Mouse (Mus musculus) liver, embryonic 15.5 days (tissue): ENCODE measurements at regions not wholly inside any gene's neighbourhood (a gene's known extent, or its start where the extent isn't known, plus 50 kb on each side); places are given as distances from the start of the nearest gene placed in this dataset.

Experiments used
- ATAC-seq: fragments of 200-750 bp; cut with Nextera tagmentation; 2 replicates; pipeline ENCODE4 v1.8.0; 2017; ENCODE audit warnings: moderate number of reproducible peaks, mild to moderate bottlenecking, moderate library complexity; ENCODE audit not compliant: insufficient read depth
- H3K27ac ChIP-seq: fragments of 300-500 bp; sonication (generic); replicated peaks from 2 replicates; pipeline ENCODE4 v1.5.1; 2015; ENCODE audit warnings: mild to moderate bottlenecking, inconsistent platforms
- H3K27me3 ChIP-seq: fragments of 300-500 bp; sonication (generic); 2 replicates; pipeline ENCODE4 v1.6.1; 2015; ENCODE audit warnings: mild to moderate bottlenecking, inconsistent platforms
- H3K36me3 ChIP-seq: fragments of 300-500 bp; sonication (generic); replicated peaks from 2 replicates; pipeline ENCODE4 v1.6.1; 2015; ENCODE audit warnings: moderate library complexity, mild to moderate bottlenecking, inconsistent platforms
- H3K4me1 ChIP-seq: fragments of 300-500 bp; sonication (generic); replicated peaks from 2 replicates; pipeline ENCODE4 v1.6.1; 2015; ENCODE audit warnings: inconsistent platforms
- H3K4me2 ChIP-seq: fragments of 300-500 bp; sonication (generic); 2 replicates; pipeline ENCODE4 v1.6.1; 2015; ENCODE audit warnings: moderate library complexity, mild to moderate bottlenecking, inconsistent platforms
- H3K4me3 ChIP-seq: fragments of 300-500 bp; sonication (generic); replicated peaks from 2 replicates; pipeline ENCODE4 v1.5.1; 2015; ENCODE audit warnings: mild to moderate bottlenecking, inconsistent platforms
- H3K9ac ChIP-seq: fragments of 300-500 bp; sonication (generic); 2 replicates; pipeline ENCODE4 v1.6.1; 2015; ENCODE audit warnings: moderate library complexity, mild to moderate bottlenecking, inconsistent platforms
- H3K9me3 ChIP-seq: fragments of 300-500 bp; sonication (generic); replicated peaks from 2 replicates; pipeline ENCODE4 v1.6.1; 2016; ENCODE audit warnings: inconsistent platforms
- WGBS: fragments of 180-500 bp; shearing (Covaris S2); methylation state at CpG from one replicate; pipeline ENCODE4 v1.1.7; 2015; ENCODE audit warnings: mixed read lengths; ENCODE audit not compliant: insufficient replicate concordance; 5-methylcytosine and 5-hydroxymethylcytosine counted together

GRCm38 (mm10) chr12:27479601-27480001 is 137.2 kb upstream of the Sox11 start:
- H3K9ac ChIP-seq, result no peak overlapping the region
- no peaks in the 10 kb centered on the region for H3K27me3 ChIP-seq
- no peak overlapping the region for H3K4me2 ChIP-seq
- no peaks in the 10 kb centered on the region for H3K36me3 ChIP-seq
- no peaks in the 10 kb centered on the region for H3K4me1 ChIP-seq
- H3K9me3 ChIP-seq, result no peaks in the 10 kb centered on the region
- 79% methylated on average over 7 of the region's 7 CpGs for WGBS
- H3K4me3 ChIP-seq, result no peak overlapping the region
- ATAC-seq, result no peak
- H3K27ac ChIP-seq, result no peak overlapping the region

GRCm38 (mm10) chr12:27474631-27475030 is 132.3 kb upstream of the Sox11 start:
- WGBS, result 54% methylated on average over 4 of the region's 4 CpGs
- H3K9me3 ChIP-seq, result no peaks in the 10 kb centered on the region
- H3K4me3 ChIP-seq, result no peak overlapping the region
- H3K36me3 ChIP-seq, result no peaks in the 10 kb centered on the region
- H3K27ac ChIP-seq, result no peak overlapping the region
- no peak overlapping the region for H3K4me2 ChIP-seq
- H3K27me3 ChIP-seq, result no peaks in the 10 kb centered on the region
- no peak for ATAC-seq
- no peaks in the 10 kb centered on the region for H3K4me1 ChIP-seq
- H3K9ac ChIP-seq, result no peak overlapping the region

GRCm38 (mm10) chr12:27471557-27471956 is 129.2 kb upstream of the Sox11 start:
- 38% methylated on average over 5 of the region's 5 CpGs for WGBS
- Histone ChIP-seq H3K4me1 (no peaks in the 10 kb centered on the region), H3K9ac (no peak overlapping the region), H3K27ac (no peak overlapping the region), H3K9me3 (no peaks in the 10 kb centered on the region), H3K4me3 (no peak overlapping the region), H3K36me3 (no peaks in the 10 kb centered on the region), H3K27me3 (no peaks in the 10 kb centered on the region), H3K4me2 (no peak overlapping the region)
- ATAC-seq, result no peak

GRCm38 (mm10) chr12:27470346-27470745 is 128.0 kb upstream of the Sox11 start:
- Histone ChIP-seq H3K9me3 (no peaks in the 10 kb centered on the region), H3K36me3 (no peaks in the 10 kb centered on the region), H3K27ac (no peak overlapping the region), H3K9ac (no peak overlapping the region), H3K4me3 (no peak overlapping the region), H3K4me2 (no peak overlapping the region), H3K4me1 (no peaks in the 10 kb centered on the region), H3K27me3 (no peaks in the 10 kb centered on the region)
- ATAC-seq, result no peak

- no peak overlapping the region for H3K4me2 ChIP-seq
- no peak overlapping the region for H3K4me3 ChIP-seq
- 59% methylated on average over 1 of the region's 1 CpGs for WGBS
- no peaks in the 10 kb centered on the region for H3K4me1 ChIP-seq
- no peaks in the 10 kb centered on the region for H3K9me3 ChIP-seq
- no peak overlapping the region for H3K27ac ChIP-seq
- ATAC-seq, result no peak
- no peaks in the 10 kb centered on the region for H3K36me3 ChIP-seq
- no peak overlapping the region for H3K9ac ChIP-seq
- H3K27me3 ChIP-seq, result no peaks in the 10 kb centered on the region
These were observed 126.4 kb upstream of the Sox11 start for GRCm38 (mm10) chr12:27468782-27469181.

GRCm38 (mm10) chr12:27468141-27468540 is 125.8 kb upstream of the Sox11 start:
- 66% methylated on average over 3 of the region's 3 CpGs for WGBS
- no peak overlapping the region for H3K27ac ChIP-seq

GRCm38 (mm10) chr12:27465499-27466150 is 123.3 kb upstream of the Sox11 start:
- Histone ChIP-seq H3K27ac (no peak overlapping the region), H3K9me3 (no peaks in the 10 kb centered on the region), H3K27me3 (no peaks in the 10 kb centered on the region), H3K9ac (no peak overlapping the region), H3K4me1 (no peaks in the 10 kb centered on the region), H3K4me3 (no peak overlapping the region), H3K36me3 (no peaks in the 10 kb centered on the region), H3K4me2 (no peak overlapping the region)
- no peak for ATAC-seq
- WGBS, result 52% methylated on average over 3 of the region's 3 CpGs

More at GRCm38 (mm10) chr12:27468141-27468540, 125.8 kb upstream of the Sox11 start:
- H3K36me3 ChIP-seq, result no peaks in the 10 kb centered on the region
- no peak overlapping the region for H3K4me2 ChIP-seq
- H3K9ac ChIP-seq, result no peak overlapping the region
- no peaks in the 10 kb centered on the region for H3K27me3 ChIP-seq
- H3K9me3 ChIP-seq, result no peaks in the 10 kb centered on the region
- H3K4me3 ChIP-seq, result no peak overlapping the region
- H3K4me1 ChIP-seq, result no peaks in the 10 kb centered on the region
- no peak for ATAC-seq

GRCm38 (mm10) chr12:27458674-27459073 is 116.3 kb upstream of the Sox11 start:
- H3K9ac ChIP-seq, result no peak overlapping the region
- H3K27ac ChIP-seq, result no peak overlapping the region
- WGBS, result 50% methylated on average over 4 of the region's 4 CpGs
- no peaks in the 10 kb centered on the region for H3K9me3 ChIP-seq
- ATAC-seq, result no peak
- H3K4me3 ChIP-seq, result no peak overlapping the region
- no peaks in the 10 kb centered on the region for H3K4me1 ChIP-seq
- no peaks in the 10 kb centered on the region for H3K27me3 ChIP-seq
- H3K36me3 ChIP-seq, result no peaks in the 10 kb centered on the region
- H3K4me2 ChIP-seq, result no peak overlapping the region

- no peaks in the 10 kb centered on the region for H3K27me3 ChIP-seq
- H3K27ac ChIP-seq, result no peak overlapping the region
- H3K4me1 ChIP-seq, result no peaks in the 10 kb centered on the region
- no peak for ATAC-seq
- no peak overlapping the region for H3K4me3 ChIP-seq
- 52% methylated on average over 6 of the region's 6 CpGs for WGBS
- no peak overlapping the region for H3K4me2 ChIP-seq
- no peaks in the 10 kb centered on the region for H3K36me3 ChIP-seq
- no peaks in the 10 kb centered on the region for H3K9me3 ChIP-seq
- no peak overlapping the region for H3K9ac ChIP-seq
These were observed 95.4 kb upstream of the Sox11 start for GRCm38 (mm10) chr12:27437661-27438345.

- Histone ChIP-seq H3K4me1 (no peaks in the 10 kb centered on the region), H3K4me3 (no peak overlapping the region), H3K9ac (no peak overlapping the region), H3K9me3 (no peaks in the 10 kb centered on the region), H3K36me3 (no peaks in the 10 kb centered on the region), H3K4me2 (no peak overlapping the region), H3K27ac (no peak overlapping the region), H3K27me3 (no peaks in the 10 kb centered on the region)
- 84% methylated on average over 2 of the region's 2 CpGs for WGBS
- ATAC-seq, result no peak
These were observed 89.0 kb upstream of the Sox11 start for GRCm38 (mm10) chr12:27431338-27431737.

GRCm38 (mm10) chr12:27417387-27418009 is 75.1 kb upstream of the Sox11 start:
- Histone ChIP-seq H3K9me3 (no peaks in the 10 kb centered on the region), H3K27ac (no peak overlapping the region), H3K36me3 (no peaks in the 10 kb centered on the region), H3K4me1 (no peaks in the 10 kb centered on the region), H3K27me3 (no peaks in the 10 kb centered on the region), H3K4me2 (no peak overlapping the region), H3K4me3 (no peak overlapping the region), H3K9ac (no peak overlapping the region)
- ATAC-seq, result no peak
- 65% methylated on average over 8 of the region's 8 CpGs for WGBS
